Mouse (Mus musculus): ENCODE data around the gene Xpc.
"Not testable (repeated sequence)": the region's sequence is repeated elsewhere in the genome, so short reads cannot be mapped to it uniquely, and the experiment has no call there.

Gene Xpc

GRCm38 (mm10) chr6:91473805-91474440 is 41.8 kb downstream of the Xpc start:
- H3K4me3 ChIP-seq (replicated peaks; ENCODE audit: low read length): peak overlapping the region; percentile 97
- peaks cover 71% of the 10 kb centered on the region for H3K36me3 ChIP-seq (ENCODE audit: insufficient read depth, low read length)
- H3K27me3 ChIP-seq (ENCODE audit: insufficient read depth, low read length): no peaks in the 10 kb centered on the region
- no peaks in the 10 kb centered on the region for H3K9me3 ChIP-seq (ENCODE audit: low read length)
- peaks cover 76% of the 10 kb centered on the region for H3K4me1 ChIP-seq (replicated peaks; ENCODE audit: low read depth, low read length)
- TF ChIP-seq POU5F1 (IDR thresholded peaks at IDR 0.05; ENCODE audit: borderline replicate concordance, low read length) (no peak), CTCF (conservative IDR thresholded peaks at IDR 0.05; ENCODE audit: low read length) (no peak), NANOG (IDR thresholded peaks at IDR 0.05; ENCODE audit: borderline replicate concordance, low read length) (no peak)

DNA sequence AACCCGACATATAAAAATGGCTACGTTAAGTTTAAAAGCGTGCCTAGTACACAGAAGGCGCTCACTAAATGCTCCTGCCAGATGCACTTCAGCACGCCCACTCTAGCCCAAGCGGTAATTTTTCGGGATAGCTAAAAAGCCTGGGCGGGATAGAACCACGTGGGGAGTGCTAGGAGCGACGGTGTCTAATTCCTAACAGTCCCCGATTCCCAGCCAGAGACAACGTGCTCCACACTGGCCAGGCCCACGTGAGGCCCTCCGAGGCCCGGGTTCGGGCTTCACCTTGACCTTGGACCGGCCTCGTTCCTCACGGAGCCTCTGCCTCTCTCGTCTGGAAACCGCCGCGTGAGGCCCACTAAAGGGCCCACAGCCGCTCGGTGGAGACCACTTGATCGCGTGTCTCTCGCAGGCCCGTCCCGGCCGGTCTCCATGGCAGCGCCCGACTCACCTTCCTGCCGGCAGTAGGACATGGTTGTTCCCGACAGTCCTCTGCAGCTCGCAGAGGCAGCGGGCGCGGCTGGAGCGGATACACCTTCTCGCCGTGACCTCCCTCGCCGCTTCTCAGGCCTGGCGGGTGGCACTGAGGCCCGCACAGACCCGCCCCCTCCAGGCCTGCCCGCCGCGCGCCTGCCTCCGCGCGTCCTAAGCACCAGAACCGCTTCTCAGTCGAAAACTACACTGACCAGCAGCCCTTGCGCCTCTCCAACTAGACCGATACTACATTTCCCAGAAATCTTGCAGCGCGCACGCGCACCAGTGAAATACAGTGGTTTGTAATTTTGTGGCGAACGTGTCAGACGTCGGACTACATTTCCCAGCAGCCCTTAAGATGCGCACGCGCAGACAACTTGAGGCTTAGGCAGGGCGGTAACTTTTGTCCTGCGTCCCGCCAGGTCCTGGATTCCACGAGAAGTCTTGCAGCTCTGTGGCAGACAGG is 42.6 kb downstream of the Xpc start, which contains the start of the genes Chchd4 and Tmem43:
TSS of gene Chchd4 (minus strand) at position 679 of the 937 bp plus-strand sequence.
TSS of gene Tmem43 (plus strand) at position 836 of the 937 bp plus-strand sequence.
- Histone ChIP-seq H3K4me3 (replicated peaks; ENCODE audit: low read length) (peak within 1 kb of the TSS; percentile 97), H3K4me1 (replicated peaks; ENCODE audit: low read depth, low read length) (peaks cover 83% of the 10 kb centered on the region), H3K36me3 (ENCODE audit: insufficient read depth, low read length) (peaks cover 71% of the 10 kb centered on the region), H3K9me3 (ENCODE audit: low read length) (no peaks in the 10 kb centered on the region), H3K27me3 (ENCODE audit: insufficient read depth, low read length) (no peaks in the 10 kb centered on the region)
- no peak for TF ChIP-seq POU5F1 (IDR thresholded peaks at IDR 0.05; ENCODE audit: borderline replicate concordance, low read length)
- no peak for TF ChIP-seq CTCF (conservative IDR thresholded peaks at IDR 0.05; ENCODE audit: low read length)
- TF ChIP-seq NANOG (IDR thresholded peaks at IDR 0.05; ENCODE audit: borderline replicate concordance, low read length): no peak

GRCm38 (mm10) chr6:91472319-91472718 is 43.4 kb downstream of the Xpc start:
- TF ChIP-seq CTCF (conservative IDR thresholded peaks at IDR 0.05; ENCODE audit: low read length) (no peak), POU5F1 (IDR thresholded peaks at IDR 0.05; ENCODE audit: borderline replicate concordance, low read length) (no peak), NANOG (IDR thresholded peaks at IDR 0.05; ENCODE audit: borderline replicate concordance, low read length) (no peak)
- Histone ChIP-seq H3K9me3 (ENCODE audit: low read length) (no peaks in the 10 kb centered on the region), H3K4me1 (replicated peaks; ENCODE audit: low read depth, low read length) (peaks cover 85% of the 10 kb centered on the region), H3K36me3 (ENCODE audit: insufficient read depth, low read length) (peaks cover 71% of the 10 kb centered on the region), H3K4me3 (replicated peaks; ENCODE audit: low read length) (peak overlapping the region; percentile 97), H3K27me3 (ENCODE audit: insufficient read depth, low read length) (no peaks in the 10 kb centered on the region)

DNA sequence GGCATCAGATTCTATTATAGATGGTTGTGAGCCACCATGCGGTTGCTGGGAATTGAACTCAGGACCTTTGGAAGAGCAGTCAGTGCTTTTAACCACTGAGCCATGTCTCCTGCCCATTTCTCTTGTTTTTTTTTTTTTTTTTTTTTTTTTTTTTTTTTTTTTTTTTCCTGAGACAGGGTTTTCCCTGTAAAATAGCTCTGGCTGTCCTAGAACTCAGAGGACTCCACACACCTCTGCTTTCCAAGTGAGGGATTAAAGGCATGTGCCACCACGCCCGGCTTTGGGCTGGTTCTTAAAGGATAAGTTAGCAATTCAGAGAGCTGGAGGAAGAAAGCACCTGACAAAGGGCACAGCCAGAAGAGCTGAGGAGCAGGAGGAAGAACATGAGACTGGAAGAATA is 44.3 kb downstream of the Xpc start:
- H3K36me3 ChIP-seq (ENCODE audit: insufficient read depth, low read length): peaks cover 71% of the 10 kb centered on the region
- H3K4me1 ChIP-seq (replicated peaks; ENCODE audit: low read depth, low read length): peaks cover 85% of the 10 kb centered on the region
- peak overlapping the region; percentile 97 for H3K4me3 ChIP-seq (replicated peaks; ENCODE audit: low read length)
- H3K27me3 ChIP-seq (ENCODE audit: insufficient read depth, low read length); H3K9me3 ChIP-seq (ENCODE audit: low read length): not testable (repeated sequence)

GRCm38 (mm10) chr6:91470712-91471111 is 45.0 kb downstream of the Xpc start:
- no peaks in the 10 kb centered on the region for H3K27me3 ChIP-seq (ENCODE audit: insufficient read depth, low read length)

GRCm38 (mm10) chr6:91467106-91467505 is 48.6 kb downstream of the Xpc start:
- Histone ChIP-seq H3K4me3 (replicated peaks; ENCODE audit: low read length) (0 out of 2 replicates have a peak overlapping the region, but pooled peaks have one; percentile 27), H3K36me3 (ENCODE audit: insufficient read depth, low read length) (peaks cover 87% of the 10 kb centered on the region), H3K27me3 (ENCODE audit: insufficient read depth, low read length) (no peaks in the 10 kb centered on the region), H3K9me3 (ENCODE audit: low read length) (no peaks in the 10 kb centered on the region), H3K4me1 (replicated peaks; ENCODE audit: low read depth, low read length) (peaks cover 84% of the 10 kb centered on the region)
- TF ChIP-seq NANOG (IDR thresholded peaks at IDR 0.05; ENCODE audit: borderline replicate concordance, low read length): no peak
- TF ChIP-seq CTCF (conservative IDR thresholded peaks at IDR 0.05; ENCODE audit: low read length): no peak
- no peak for TF ChIP-seq POU5F1 (IDR thresholded peaks at IDR 0.05; ENCODE audit: borderline replicate concordance, low read length)

More at GRCm38 (mm10) chr6:91470712-91471111, 45.0 kb downstream of the Xpc start:
- TF ChIP-seq NANOG (IDR thresholded peaks at IDR 0.05; ENCODE audit: borderline replicate concordance, low read length): no peak
- TF ChIP-seq CTCF (conservative IDR thresholded peaks at IDR 0.05; ENCODE audit: low read length): no peak
- TF ChIP-seq POU5F1 (IDR thresholded peaks at IDR 0.05; ENCODE audit: borderline replicate concordance, low read length): no peak
- peaks cover 71% of the 10 kb centered on the region for H3K36me3 ChIP-seq (ENCODE audit: insufficient read depth, low read length)
- H3K4me3 ChIP-seq (replicated peaks; ENCODE audit: low read length): peak overlapping the region; percentile 21; the same call in 1 of the 2 replicates
- peaks cover 85% of the 10 kb centered on the region for H3K4me1 ChIP-seq (replicated peaks; ENCODE audit: low read depth, low read length)
- no peaks in the 10 kb centered on the region for H3K9me3 ChIP-seq (ENCODE audit: low read length)

DNA sequence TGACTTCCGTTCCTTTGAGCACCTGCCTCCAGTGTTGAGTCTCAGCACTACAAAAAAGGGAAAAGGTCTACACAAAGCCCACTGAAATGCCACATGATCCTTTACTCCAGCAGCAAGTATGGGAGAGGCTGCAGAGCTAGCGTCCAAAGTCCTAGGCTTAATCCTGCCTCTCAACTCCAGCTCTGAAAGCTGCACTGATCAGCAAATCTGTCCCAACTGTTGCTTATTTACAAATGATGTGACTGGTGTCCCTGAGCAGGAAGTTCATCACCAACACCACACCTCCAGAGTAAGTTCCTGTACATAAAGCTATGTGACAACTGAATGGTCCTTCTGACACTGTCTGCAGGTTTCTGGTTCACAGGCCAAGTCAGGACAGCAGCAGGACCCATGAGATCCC is 49.9 kb downstream of the Xpc start:
- no peak overlapping the region for H3K4me3 ChIP-seq (replicated peaks; ENCODE audit: low read length)
- TF ChIP-seq POU5F1 (IDR thresholded peaks at IDR 0.05; ENCODE audit: borderline replicate concordance, low read length): no peak
- no peak for TF ChIP-seq NANOG (IDR thresholded peaks at IDR 0.05; ENCODE audit: borderline replicate concordance, low read length)
- no peak for TF ChIP-seq CTCF (conservative IDR thresholded peaks at IDR 0.05; ENCODE audit: low read length)

DNA sequence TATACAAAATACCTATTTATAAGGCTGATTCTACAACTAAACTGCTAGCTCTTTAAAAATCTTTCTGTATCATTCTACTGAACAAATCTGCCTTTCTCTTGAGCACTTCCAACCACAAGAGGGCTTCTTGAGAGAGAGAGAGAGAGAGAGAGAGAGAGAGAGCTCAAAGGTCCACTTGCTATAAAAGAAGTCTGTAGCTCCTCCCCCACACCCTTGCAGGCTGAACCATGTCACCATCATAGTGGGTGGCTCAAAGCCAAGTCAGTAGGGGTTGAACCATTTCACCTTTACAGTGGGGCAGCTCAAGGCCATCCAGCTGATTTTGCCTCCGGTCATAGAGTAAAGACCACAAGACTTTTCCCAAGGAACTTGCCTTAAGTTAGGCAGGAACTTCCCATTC is 56.2 kb downstream of the Xpc start:
- Histone ChIP-seq H3K4me3 (replicated peaks; ENCODE audit: low read length) (no peak overlapping the region), H3K36me3 (ENCODE audit: insufficient read depth, low read length) (peaks cover 19% of the 10 kb centered on the region), H3K27me3 (ENCODE audit: insufficient read depth, low read length) (no peaks in the 10 kb centered on the region), H3K4me1 (replicated peaks; ENCODE audit: low read depth, low read length) (peaks cover 10% of the 10 kb centered on the region), H3K9me3 (ENCODE audit: low read length) (peaks cover 8% of the 10 kb centered on the region; the same call in 1 of the 2 replicates)
- TF ChIP-seq CTCF (conservative IDR thresholded peaks at IDR 0.05; ENCODE audit: low read length) (no peak), NANOG (IDR thresholded peaks at IDR 0.05; ENCODE audit: borderline replicate concordance, low read length) (no peak), POU5F1 (IDR thresholded peaks at IDR 0.05; ENCODE audit: borderline replicate concordance, low read length) (no peak)

More for the DNA sequence above, 49.9 kb downstream of the Xpc start:
- peaks cover 82% of the 10 kb centered on the region for H3K36me3 ChIP-seq (ENCODE audit: insufficient read depth, low read length)
- H3K4me1 ChIP-seq (replicated peaks; ENCODE audit: low read depth, low read length): peaks cover 72% of the 10 kb centered on the region
- no peaks in the 10 kb centered on the region for H3K9me3 ChIP-seq (ENCODE audit: low read length)
- no peaks in the 10 kb centered on the region for H3K27me3 ChIP-seq (ENCODE audit: insufficient read depth, low read length)
